In genomic region chr6:91298828-91299227, GRCm38 (mm10) we compare ENCODE assay signal across 20 mouse cellular contexts.
DNase-seq lines count a peak whose midpoint lies in the region; ATAC-seq and TF ChIP-seq lines count a peak whose summit lies in the region.
"Had no signal": no experiment of that assay in that cellular context is flagged by ENCODE, and none has a peak within 500 bp of the region (broad histone marks: within the 10 kb centered on the region; RNA-seq: fewer than 3 reads in every experiment).

No protein-coding gene starts in this region.

- H3K4me3 ChIP-seq in heart, adult 2 months = no peak overlapping the region
- H3K4me3 ChIP-seq in neural tube, embryonic 15.5 days (replicated peaks) = no peak overlapping the region
- H3K4me3 ChIP-seq in neural tube, embryonic 11.5 days (ENCODE audit: low read depth, low read length) = no peak overlapping the region
- H3K4me3 ChIP-seq: embryonic facial prominence, embryonic 15.5 days; heart, embryonic 12.5 days; hindbrain, embryonic 15.5 days had no signal

- no peak for ATAC-seq in neural tube, embryonic 15.5 days (ENCODE audit: low FRiP score)
- ATAC-seq in neural tube, embryonic 11.5 days (ENCODE audit: insufficient read depth, low FRiP score, low TSS enrichment) = peak; percentile 64
- ATAC-seq: intestine, embryonic 16.5 days had no signal

- no peaks in the 10 kb centered on the region for H3K36me3 ChIP-seq in heart, adult 2 months (ENCODE audit: control insufficient read depth, insufficient read depth, low read length)
- no peaks in the 10 kb centered on the region for H3K36me3 ChIP-seq in neural tube, embryonic 15.5 days
- no peaks in the 10 kb centered on the region for H3K36me3 ChIP-seq in neural tube, embryonic 11.5 days (ENCODE audit: control insufficient read depth, insufficient read depth, low read length)
- H3K36me3 ChIP-seq: embryonic facial prominence, embryonic 15.5 days; heart, embryonic 12.5 days; hindbrain, embryonic 15.5 days had no signal

- peak; percentile 82 for DNase-seq in heart, adult 11 months
- no peak for DNase-seq in heart, adult 2 months
- peak; percentile 67 for DNase-seq in neural tube, embryonic 10.5 days (ENCODE audit: extremely low spot score, low spot score)
- peak; percentile 73 for DNase-seq in neural tube, embryonic 11.5 days (ENCODE audit: low spot score)
- no peak for DNase-seq in gastrocnemius, adult 18-20 months (ENCODE audit: low spot score)
- no peak for DNase-seq in thymus, postnatal 36 days
- DNase-seq: adrenal gland, postnatal 36 days; cerebellum, postnatal 10 days; heart, postnatal 10 days; kidney, adult 9 months; kidney, postnatal 14 days; layer of hippocampus, postnatal 36 days; thymus, adult 2 months had no signal

- TF ChIP-seq EP300 in heart, adult 2 months (IDR thresholded peaks at IDR 0.05; ENCODE audit: insufficient read depth, low read depth, low read length) = no peak

- intact Hi-C loops in heart, adult 2 months (cut with DNase I) = no loop called here

- WGBS in heart, adult 2 months = 57% methylated on average over 6 of the region's 6 CpGs
- WGBS in neural tube, embryonic 15.5 days = 2% methylated on average over 6 of the region's 6 CpGs
- WGBS in neural tube, embryonic 11.5 days = under 1% methylated on average over 6 of the region's 6 CpGs

- H3K9me3 ChIP-seq in neural tube, embryonic 15.5 days (replicated peaks) = no peaks in the 10 kb centered on the region
- H3K9me3 ChIP-seq in neural tube, embryonic 11.5 days (ENCODE audit: control insufficient read depth, low read length) = no peaks in the 10 kb centered on the region
- H3K9me3 ChIP-seq: embryonic facial prominence, embryonic 15.5 days; heart, embryonic 12.5 days; hindbrain, embryonic 15.5 days had no signal

- TF ChIP-seq CTCF in heart, adult 2 months (IDR thresholded peaks at IDR 0.05) = no peak

- no peak for TF ChIP-seq POLR2A in heart, adult 2 months (IDR thresholded peaks at IDR 0.05; ENCODE audit: insufficient read depth, low read depth, low read length)

- no peaks in the 10 kb centered on the region for H3K79me2 ChIP-seq in heart, adult 2 months (replicated peaks; ENCODE audit: control insufficient read depth, insufficient read depth, low read length)

- H3K4me2 ChIP-seq in neural tube, embryonic 15.5 days = no peak overlapping the region
- no peak overlapping the region for H3K4me2 ChIP-seq in neural tube, embryonic 11.5 days (ENCODE audit: low read depth)
- H3K4me2 ChIP-seq: embryonic facial prominence, embryonic 15.5 days; heart, embryonic 12.5 days; hindbrain, embryonic 15.5 days; midbrain, embryonic 11.5 days had no signal

- H3K27me3 ChIP-seq in heart, adult 2 months (ENCODE audit: control insufficient read depth, insufficient read depth, low read length) = no peaks in the 10 kb centered on the region
- no peaks in the 10 kb centered on the region for H3K27me3 ChIP-seq in neural tube, embryonic 15.5 days (replicated peaks)
- no peaks in the 10 kb centered on the region for H3K27me3 ChIP-seq in neural tube, embryonic 11.5 days (ENCODE audit: control insufficient read depth, insufficient read depth, low read length)
- H3K27me3 ChIP-seq: hindbrain, embryonic 15.5 days had no signal

- H3K27ac ChIP-seq in heart, adult 2 months = no peak overlapping the region
- no peak overlapping the region for H3K27ac ChIP-seq in neural tube, embryonic 15.5 days (replicated peaks)
- H3K27ac ChIP-seq in neural tube, embryonic 11.5 days (ENCODE audit: low read depth, low read length) = peak overlapping the region; percentile 70
- H3K27ac ChIP-seq: embryonic facial prominence, embryonic 15.5 days; hindbrain, embryonic 15.5 days; stomach, postnatal 0 days had no signal

- no peak overlapping the region for H3K9ac ChIP-seq in heart, adult 2 months (ENCODE audit: low read depth, low read length)
- H3K9ac ChIP-seq in neural tube, embryonic 15.5 days (replicated peaks) = no peak overlapping the region
- no peak overlapping the region for H3K9ac ChIP-seq in neural tube, embryonic 11.5 days (ENCODE audit: low read length)
- H3K9ac ChIP-seq: embryonic facial prominence, embryonic 15.5 days; heart, embryonic 12.5 days; hindbrain, embryonic 15.5 days had no signal

- no peaks in the 10 kb centered on the region for H3K4me1 ChIP-seq in heart, adult 2 months (ENCODE audit: control insufficient read depth, insufficient read depth, low read length)
- peaks cover 31% of the 10 kb centered on the region for H3K4me1 ChIP-seq in neural tube, embryonic 15.5 days
- H3K4me1 ChIP-seq in neural tube, embryonic 11.5 days (ENCODE audit: control insufficient read depth, insufficient read depth, low read length) = peaks cover 40% of the 10 kb centered on the region

Comparison
In these comparisons a context has a peak if more than half of its experiments do, and no peak if none do; other contexts are left out.
1. DNase-seq: peak in heart, adult 11 months (single experiment), neural tube, embryonic 10.5 days (single experiment) and neural tube, embryonic 11.5 days (single experiment); none in heart, adult 2 months (0 of 2), gastrocnemius, adult 18-20 months (single experiment) and thymus, postnatal 36 days (0 of 2).